Mouse (Mus musculus) brain, embryonic 14.5 days (tissue): ENCODE measurements around the gene Rsad1. TPM values are rescaled to one million over a fixed set of nuclear protein-coding genes. Genes with fewer than 3 reads are reported as not detected.
A peak's percentile ranks its signal among the peaks of the same experiment; 100 is the strongest.

Experiments
- DNase-seq: peaks from one replicate; pipeline ENCODE4 v3.0.0-alpha.2; 2011; ENCODE audit warnings: low read depth
- CTCF ChIP-seq: fragments of 200-500 bp; IDR thresholded peaks from 2 replicates; pipeline ENCODE4 v1.5.1; 2012; ENCODE audit warnings: inconsistent platforms, mild to moderate bottlenecking, moderate library complexity, borderline replicate concordance; ENCODE audit not compliant: insufficient read depth, insufficient read length; ENCODE audit errors: extremely low read depth
- POLR2A ChIP-seq: fragments of 200-500 bp; IDR thresholded peaks from 2 replicates; pipeline ENCODE4 v1.6.1; 2012; ENCODE audit warnings: mild to moderate bottlenecking, inconsistent platforms, borderline replicate concordance; ENCODE audit not compliant: poor library complexity, insufficient read depth, insufficient read length, severe bottlenecking; ENCODE audit errors: extremely low read depth
- polyA plus RNA-seq: library from polyadenylated mRNA; depleted of rRNA; stranded (reverse); fragments of >200 nt; gene quantifications from 2 replicates; pipeline ENCODE4 v1.2.3, GENCODE M21; 2012

Rsad1 gene
- polyA plus RNA-seq, 1 experiment: 8.7 TPM

- TF ChIP-seq POLR2A (no peak), CTCF (no peak)
- DNase-seq: no peak
Measured at GRCm38 (mm10) chr11:94566534-94566933, 17.5 kb upstream of the Rsad1 start.

GRCm38 (mm10) chr11:94565151-94565479 is 16.1 kb upstream of the Rsad1 start:
- peak; percentile 23 for DNase-seq
- TF ChIP-seq POLR2A (no peak), CTCF (no peak)

- TF ChIP-seq POLR2A (no peak), CTCF (peak; percentile 6; the same call in 1 of the 2 replicates)
- peak; percentile 46 for DNase-seq
Measured at GRCm38 (mm10) chr11:94564437-94565150, 15.5 kb upstream of the Rsad1 start, which contains the start of gene Chad. Chad (plus strand) TSS chr11:94565047.

- TF ChIP-seq CTCF: no peak
- no peak for TF ChIP-seq POLR2A
- no peak for DNase-seq
Measured at GRCm38 (mm10) chr11:94563821-94564220, 14.8 kb upstream of the Rsad1 start.

GRCm38 (mm10) chr11:94563383-94563782 is 14.3 kb upstream of the Rsad1 start:
- no peak for DNase-seq
- TF ChIP-seq POLR2A (no peak), CTCF (no peak)

GRCm38 (mm10) chr11:94558226-94558625 is 9.2 kb upstream of the Rsad1 start:
- TF ChIP-seq CTCF (no peak), POLR2A (no peak)
- peak; percentile 18 for DNase-seq

- no peak for DNase-seq
- TF ChIP-seq CTCF (no peak), POLR2A (no peak)
Measured at GRCm38 (mm10) chr11:94550442-94550744, 1.3 kb upstream of the Rsad1 start.

- no peak for DNase-seq
- TF ChIP-seq POLR2A (no peak), CTCF (no peak)
Measured at GRCm38 (mm10) chr11:94549691-94550441, 811 bp upstream of the Rsad1 start.

GRCm38 (mm10) chr11:94548041-94548784 is 842 bp downstream of the Rsad1 start:
- peak; percentile 56 for DNase-seq
- TF ChIP-seq POLR2A (no peak), CTCF (no peak)

GRCm38 (mm10) chr11:94547271-94547670 is 1.8 kb downstream of the Rsad1 start:
- TF ChIP-seq CTCF (no peak), POLR2A (no peak)
- no peak for DNase-seq

- no peak for DNase-seq
- TF ChIP-seq CTCF (no peak), POLR2A (no peak)
Measured at GRCm38 (mm10) chr11:94546381-94546780, 2.7 kb downstream of the Rsad1 start.
